Mouse (Mus musculus): ENCODE measurements around the gene Prrx1. TPM values are rescaled to one million over a fixed set of nuclear protein-coding genes. Genes with fewer than 3 reads are reported as not detected.
A peak's percentile ranks its signal among the peaks of the same experiment; 100 is the strongest.

Prrx1 gene
- total RNA-seq (2021) = 10 to 100 TPM; 34.1 to 39.4 TPM
- long read RNA-seq, experiment 1, full-length matches to known transcripts = 8 of 15 reads
- long read RNA-seq, experiment 1, partial matches to known transcripts = 1 of 15 reads
- long read RNA-seq, experiment 1, other reads (novel, unspliced or antisense) = 6 of 15 reads
- long read RNA-seq, experiment 2, full-length matches to known transcripts = 12 of 20 reads
- long read RNA-seq, experiment 2, partial matches to known transcripts = 2 of 20 reads
- long read RNA-seq, experiment 2, other reads (novel, unspliced or antisense) = 6 of 20 reads

- DNase-seq = peak in 1 of 2 experiments; percentile 32
- intact Hi-C loops (cut with DNase I) = loop anchor here (5.0 to 10.0 kb wide), 4 partner anchors 72 to 161 kb away; no protein-coding TSS in a partner anchor
Measured at GRCm38 (mm10) chr1:163313101-163313773, at the start of gene Prrx1. Gene Prrx1, minus strand, starts transcription at chr1:163313710.

GRCm38 (mm10) chr1:163362202-163362601 lies 48.7 kb upstream of the Prrx1 start:
- no peak for DNase-seq
- intact Hi-C loops (cut with DNase I) = no loop called here

GRCm38 (mm10) chr1:163361376-163361775 lies 47.9 kb upstream of the Prrx1 start:
- DNase-seq = no peak
- intact Hi-C loops (cut with DNase I) = no loop called here

GRCm38 (mm10) chr1:163360796-163361195 lies 47.3 kb upstream of the Prrx1 start:
- intact Hi-C loops (cut with DNase I) = no loop called here
- no peak for DNase-seq

- intact Hi-C loops (cut with DNase I) = no loop called here
- no peak for DNase-seq
Measured at GRCm38 (mm10) chr1:163359521-163359920, 46.0 kb upstream of the Prrx1 start.

GRCm38 (mm10) chr1:163358165-163358564 lies 44.7 kb upstream of the Prrx1 start:
- DNase-seq = no peak
- intact Hi-C loops (cut with DNase I) = no loop called here

GRCm38 (mm10) chr1:163357733-163358132 lies 44.2 kb upstream of the Prrx1 start:
- DNase-seq = no peak
- intact Hi-C loops (cut with DNase I) = no loop called here

GRCm38 (mm10) chr1:163356167-163356566 lies 42.7 kb upstream of the Prrx1 start:
- DNase-seq = no peak
- intact Hi-C loops (cut with DNase I) = no loop called here

GRCm38 (mm10) chr1:163355626-163356156 lies 42.2 kb upstream of the Prrx1 start:
- DNase-seq = no peak
- intact Hi-C loops (cut with DNase I) = no loop called here

- intact Hi-C loops (cut with DNase I) = no loop called here
- no peak for DNase-seq
Measured at GRCm38 (mm10) chr1:163350988-163351387, 37.5 kb upstream of the Prrx1 start.

- intact Hi-C loops (cut with DNase I) = no loop called here
- DNase-seq = peak in 1 of 2 experiments; percentile 17
Measured at GRCm38 (mm10) chr1:163345541-163345940, 32.0 kb upstream of the Prrx1 start.

- no peak for DNase-seq
- intact Hi-C loops (cut with DNase I) = no loop called here
Measured at GRCm38 (mm10) chr1:163344931-163345330, 31.4 kb upstream of the Prrx1 start.

- intact Hi-C loops (cut with DNase I) = no loop called here
- DNase-seq = no peak
Measured at GRCm38 (mm10) chr1:163339219-163339561, 25.7 kb upstream of the Prrx1 start.

- DNase-seq = peak; percentile 27 to 35
- intact Hi-C loops (cut with DNase I) = no loop called here
Measured at GRCm38 (mm10) chr1:163338525-163339218, 25.2 kb upstream of the Prrx1 start.

- intact Hi-C loops (cut with DNase I) = no loop called here
- no peak for DNase-seq
Measured at GRCm38 (mm10) chr1:163337821-163338220, 24.3 kb upstream of the Prrx1 start.

- intact Hi-C loops (cut with DNase I) = no loop called here
- DNase-seq = no peak
Measured at GRCm38 (mm10) chr1:163327279-163327678, 13.8 kb upstream of the Prrx1 start.

- no peak for DNase-seq
- intact Hi-C loops (cut with DNase I) = loop anchor here (10.0 kb wide), 1 partner anchor 65 kb away; no protein-coding TSS in a partner anchor
Measured at GRCm38 (mm10) chr1:163319669-163320571, 6.4 kb upstream of the Prrx1 start.

GRCm38 (mm10) chr1:163316920-163317319 lies 3.4 kb upstream of the Prrx1 start:
- DNase-seq = no peak
- intact Hi-C loops (cut with DNase I) = loop anchor here (10.0 kb wide), 1 partner anchor 68 kb away; no protein-coding TSS in a partner anchor

- intact Hi-C loops (cut with DNase I) = loop anchor here (5.0 to 10.0 kb wide), 4 partner anchors 70 to 163 kb away; no protein-coding TSS in a partner anchor
- DNase-seq = no peak
Measured at GRCm38 (mm10) chr1:163314829-163315301, 1.4 kb upstream of the Prrx1 start.
